Mouse (Mus musculus) frontal cortex, postnatal 10 days (tissue): ENCODE measurements around the gene Wdr11.

Experiments
- DNase-seq, 2 experiments: peaks; one replicate each; pipeline ENCODE4 v3.0.0; 2022; ENCODE audit warnings: low spot score in 2 of 2, mixed read lengths in 1 of 2

The Wdr11 gene

DNA sequence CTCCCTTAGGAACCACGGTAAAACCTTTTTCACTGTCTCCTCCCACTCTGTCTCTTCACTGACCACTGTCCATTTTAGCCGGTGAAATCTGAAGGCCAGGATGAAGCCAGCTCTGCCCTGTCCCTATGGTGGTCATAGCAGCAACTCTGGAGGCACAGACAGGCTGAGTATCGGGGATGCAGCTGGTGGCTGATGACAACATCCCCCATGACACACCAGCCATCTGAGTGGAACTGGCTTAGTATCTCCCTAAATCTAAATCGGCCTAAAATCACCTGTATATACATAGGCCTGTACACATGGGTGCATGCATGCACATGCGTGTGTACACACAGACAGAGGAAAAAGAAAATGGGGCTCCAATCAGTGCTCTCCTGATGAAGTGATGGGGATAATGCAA lies 93.7 kb downstream of the Wdr11 start:
- no peak for DNase-seq
